Mouse (Mus musculus) midbrain, embryonic 11.5 days (tissue): Measurements from ENCODE around the gene Rps10. TPM values are rescaled to one million over a fixed set of nuclear protein-coding genes. Genes with fewer than 3 reads are reported as not detected.
"Not testable (repeated sequence)": the region's sequence is repeated elsewhere in the genome, so short reads cannot be mapped to it uniquely, and the experiment has no call there.

Experiments used
- ATAC-seq: fragments of 200-750 bp; cut with Nextera tagmentation; 2 replicates; pipeline ENCODE4 v1.8.0; 2017; ENCODE audit warnings: moderate TSS enrichment, moderate library complexity; ENCODE audit not compliant: low FRiP score
- DNase-seq: peaks from one replicate; pipeline ENCODE4 v3.0.0; 2015; ENCODE audit warnings: low spot score; ENCODE audit errors: missing footprints
- H3K27ac ChIP-seq: fragments of 300-500 bp; sonication (generic); 2 replicates; pipeline ENCODE4 v1.5.1; 2014; ENCODE audit warnings: low read depth, low read length
- H3K27me3 ChIP-seq: fragments of 300-500 bp; sonication (generic); 2 replicates; pipeline ENCODE4 v1.6.1; 2014; ENCODE audit warnings: mild to moderate bottlenecking, low read length, moderate library complexity, mixed read lengths; ENCODE audit not compliant: control insufficient read depth, insufficient read depth
- H3K36me3 ChIP-seq: fragments of 300-500 bp; sonication (generic); 2 replicates; pipeline ENCODE4 v1.6.1; 2014; ENCODE audit warnings: mild to moderate bottlenecking, low read length, moderate library complexity, mixed read lengths; ENCODE audit not compliant: control insufficient read depth, insufficient read depth
- H3K4me1 ChIP-seq: fragments of 300-500 bp; sonication (generic); 2 replicates; pipeline ENCODE4 v1.6.1; 2014; ENCODE audit warnings: low read length; ENCODE audit not compliant: control insufficient read depth, insufficient read depth
- H3K4me2 ChIP-seq: fragments of 300-500 bp; sonication (generic); 2 replicates; pipeline ENCODE4 v1.6.1; 2014; ENCODE audit warnings: mild to moderate bottlenecking, moderate library complexity
- H3K4me3 ChIP-seq: fragments of 300-500 bp; sonication (generic); 2 replicates; pipeline ENCODE4 v1.5.1; 2014; ENCODE audit warnings: low read depth, low read length
- H3K9ac ChIP-seq: fragments of 300-500 bp; sonication (generic); 2 replicates; pipeline ENCODE4 v1.6.1; 2014; ENCODE audit warnings: low read length
- H3K9me3 ChIP-seq: fragments of 300-500 bp; sonication (generic); 2 replicates; pipeline ENCODE4 v1.6.1; 2016; ENCODE audit warnings: low read length; ENCODE audit not compliant: control insufficient read depth
- WGBS: fragments of 180-500 bp; shearing (Covaris S2); extraction: QIAGEN DNeasy Blood & Tissue Kit; methylation state at CpG from one replicate; pipeline ENCODE4 v1.1.7; 2014; 5-methylcytosine and 5-hydroxymethylcytosine counted together
- polyA plus RNA-seq: library from polyadenylated mRNA; unstranded; fragments of >200 nt; fragmentation: Nextera tagmentation; extraction: Ambion mirVana; gene quantifications from 2 replicates; pipeline ENCODE4 v1.2.1, GENCODE M21; 2014

The Rps10 gene
- polyA plus RNA-seq, 1 experiment from 2014 or later = 859 TPM

DNA sequence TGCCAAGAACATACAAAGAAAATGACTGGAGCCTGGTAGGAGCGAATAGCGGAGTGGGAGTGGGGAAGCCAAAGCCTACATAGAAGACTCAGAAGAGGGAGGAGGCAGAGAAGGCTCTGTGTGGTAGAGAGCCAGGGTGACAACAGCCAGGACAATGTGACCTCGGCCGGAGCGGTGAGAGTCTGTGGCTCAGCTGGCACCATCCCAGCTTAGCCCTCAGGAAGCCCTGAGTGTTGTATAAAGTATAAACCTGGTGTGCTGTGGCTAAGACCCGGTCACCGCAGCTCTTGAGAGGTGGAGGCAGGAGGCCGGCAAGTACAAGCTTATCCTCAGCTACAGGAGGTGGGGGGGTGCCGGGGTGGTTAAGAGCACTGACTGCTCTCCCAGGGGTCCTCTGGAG is 864 bp upstream of the Rps10 start:
- ATAC-seq (no peak), DNase-seq (no peak)
- Histone ChIP-seq H3K27ac (no peak overlapping the region), H3K27me3 (no peaks in the 10 kb centered on the region), H3K4me3 (no peak overlapping the region), H3K4me2 (no peak overlapping the region), H3K9me3 (no peaks in the 10 kb centered on the region), H3K36me3 (peaks cover 7% of the 10 kb centered on the region), H3K9ac (no peak overlapping the region), H3K4me1 (peaks cover 20% of the 10 kb centered on the region)
- WGBS = 71% methylated on average over 9 of the region's 9 CpGs

- peak overlapping the region; percentile 46; the same call in 1 of the 2 replicates for H3K9ac ChIP-seq
- WGBS = 57% methylated on average over 9 of the region's 9 CpGs
These were observed 930 bp downstream of the Rps10 start for GRCm38 (mm10) chr17:27635575-27635903.

DNA sequence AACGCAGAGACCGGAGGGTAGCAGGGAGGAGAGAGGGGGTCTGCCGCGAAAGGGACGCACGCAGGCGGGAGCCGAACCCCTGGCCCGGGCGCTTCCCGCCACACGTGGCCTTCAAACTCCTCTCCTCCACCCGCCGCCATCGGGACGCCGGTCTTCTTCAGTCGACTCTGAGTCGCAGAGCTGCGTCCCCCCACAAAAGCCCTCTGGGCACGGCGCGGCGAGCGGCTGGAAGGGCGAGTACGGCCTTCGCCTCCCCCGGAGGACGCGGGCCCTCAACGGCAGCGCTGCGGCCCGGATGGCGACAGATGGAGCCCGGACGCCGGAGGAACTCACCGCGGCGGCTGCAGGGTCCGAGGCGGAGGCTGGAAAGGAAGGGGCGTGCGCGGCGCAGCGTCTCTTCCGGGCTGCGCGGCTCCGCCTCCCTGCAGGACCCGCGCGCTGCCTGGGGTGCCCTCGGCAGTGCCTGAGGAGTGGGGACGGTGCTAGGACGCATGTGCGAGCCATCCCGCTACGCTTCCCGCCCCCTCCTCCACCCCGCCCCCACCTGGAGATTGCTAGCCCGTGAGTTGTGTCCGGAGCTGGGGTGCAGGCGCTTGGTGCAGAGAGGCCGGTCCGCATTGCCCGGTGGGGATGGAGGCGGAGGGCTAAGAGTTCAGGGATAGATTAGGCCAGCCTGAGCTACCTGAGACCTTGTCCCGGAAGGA is 1.4 kb downstream of the Rps10 start, which contains the start of gene RPS10-NUDT3:
Gene RPS10-NUDT3 (minus strand): TSS at position 352 of the 704 bp plus-strand sequence.
- Histone ChIP-seq H3K4me3 (peak within 1 kb of the TSS; percentile 80), H3K36me3 (peaks cover 27% of the 10 kb centered on the region), H3K4me2 (peak within 1 kb of the TSS; percentile 82), H3K9ac (peak within 1 kb of the TSS; percentile 91), H3K27me3 (no peaks in the 10 kb centered on the region), H3K4me1 (peaks cover 20% of the 10 kb centered on the region), H3K9me3 (no peaks in the 10 kb centered on the region), H3K27ac (peak within 1 kb of the TSS; percentile 61)
- DNase-seq = peak; percentile 99
- peak; percentile 98 for ATAC-seq
- WGBS = under 1% methylated on average over 62 of the region's 72 CpGs

More at GRCm38 (mm10) chr17:27635575-27635903, 930 bp downstream of the Rps10 start:
- H3K4me3 ChIP-seq = peak overlapping the region; percentile 80
- DNase-seq, H3K27ac ChIP-seq, H3K27me3 ChIP-seq, ATAC-seq, H3K9me3 ChIP-seq: not testable (repeated sequence)
- peaks cover 20% of the 10 kb centered on the region for H3K4me1 ChIP-seq
- peak overlapping the region; percentile 43 for H3K4me2 ChIP-seq
- peaks cover 24% of the 10 kb centered on the region for H3K36me3 ChIP-seq

GRCm38 (mm10) chr17:27629249-27630020 is 7.0 kb downstream of the Rps10 start:
- Histone ChIP-seq H3K36me3 (peaks cover 28% of the 10 kb centered on the region), H3K4me1 (peaks cover 25% of the 10 kb centered on the region), H3K27me3 (no peaks in the 10 kb centered on the region), H3K9me3 (no peaks in the 10 kb centered on the region), H3K27ac (no peak overlapping the region), H3K4me3 (no peak overlapping the region), H3K4me2 (no peak overlapping the region), H3K9ac (no peak overlapping the region)
- ATAC-seq = no peak
- peak; percentile 96 for DNase-seq
- 73% methylated on average over 2 of the region's 2 CpGs for WGBS

- Histone ChIP-seq H3K9me3 (no peaks in the 10 kb centered on the region), H3K27ac (no peak overlapping the region), H3K9ac (no peak overlapping the region), H3K4me3 (no peak overlapping the region), H3K4me2 (no peak overlapping the region), H3K36me3 (peaks cover 25% of the 10 kb centered on the region), H3K4me1 (peaks cover 18% of the 10 kb centered on the region), H3K27me3 (no peaks in the 10 kb centered on the region)
- DNase-seq (no peak), ATAC-seq (no peak)
- 93% methylated on average over 8 of the region's 8 CpGs for WGBS
These were observed 8.1 kb downstream of the Rps10 start for GRCm38 (mm10) chr17:27628376-27628775.

DNA sequence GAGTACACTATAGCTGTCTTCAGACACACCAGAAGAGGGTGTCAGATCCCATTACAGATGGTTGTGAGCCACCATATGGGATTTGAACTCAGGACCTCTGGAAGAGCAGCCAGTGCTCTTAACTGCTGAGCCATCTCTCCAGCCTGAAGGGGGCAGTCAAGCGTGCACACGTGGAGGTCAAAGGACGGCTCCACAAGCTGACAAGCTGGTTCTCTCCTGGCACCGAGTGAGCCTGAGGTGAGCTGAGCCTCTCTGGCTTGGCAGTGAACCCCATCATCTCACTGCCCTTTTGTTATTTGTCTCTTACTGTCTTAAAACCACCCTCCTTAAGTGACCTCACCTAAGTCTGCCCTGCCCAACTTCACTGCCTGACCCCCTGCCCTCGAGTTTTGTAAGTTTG is 9.0 kb downstream of the Rps10 start:
- DNase-seq (no peak), ATAC-seq (no peak)
- no peak overlapping the region for H3K9ac ChIP-seq
- no peak overlapping the region for H3K4me3 ChIP-seq
- no peak overlapping the region for H3K4me2 ChIP-seq
- H3K27me3 ChIP-seq = no peaks in the 10 kb centered on the region
- H3K9me3 ChIP-seq = no peaks in the 10 kb centered on the region
- H3K4me1 ChIP-seq = peaks cover 12% of the 10 kb centered on the region
- H3K27ac ChIP-seq = no peak overlapping the region
- peaks cover 21% of the 10 kb centered on the region for H3K36me3 ChIP-seq
- WGBS = 42% methylated on average over 5 of the region's 5 CpGs

- Histone ChIP-seq H3K27me3 (no peaks in the 10 kb centered on the region), H3K36me3 (peaks cover 15% of the 10 kb centered on the region), H3K4me2 (no peak overlapping the region), H3K4me3 (no peak overlapping the region), H3K27ac (peak overlapping the region; percentile 10; the same call in 1 of the 2 replicates), H3K4me1 (peaks cover 12% of the 10 kb centered on the region), H3K9me3 (no peaks in the 10 kb centered on the region), H3K9ac (no peak overlapping the region)
- 24% methylated on average over 5 of the region's 5 CpGs for WGBS
- DNase-seq (peak; percentile 89), ATAC-seq (no peak)
These were observed 9.8 kb downstream of the Rps10 start for GRCm38 (mm10) chr17:27626681-27627080.

GRCm38 (mm10) chr17:27625455-27626251 is 10.8 kb downstream of the Rps10 start:
- ATAC-seq = no peak
- Histone ChIP-seq H3K27ac (no peak overlapping the region), H3K9me3 (no peaks in the 10 kb centered on the region), H3K4me1 (peaks cover 19% of the 10 kb centered on the region), H3K9ac (0 out of 2 replicates have a peak overlapping the region, but pooled peaks have one; percentile 14), H3K4me3 (no peak overlapping the region), H3K36me3 (peaks cover 5% of the 10 kb centered on the region), H3K4me2 (no peak overlapping the region), H3K27me3 (no peaks in the 10 kb centered on the region)
- 34% methylated on average over 7 of the region's 7 CpGs for WGBS
- DNase-seq = no peak
